Mouse (Mus musculus) hindbrain, postnatal 0 days (tissue): ENCODE results near the gene Timp4. TPM values are rescaled to one million over a fixed set of nuclear protein-coding genes. Genes with fewer than 3 reads are reported as not detected.

Source experiments
- ATAC-seq: fragments of 200-750 bp; cut with Nextera tagmentation; 2 replicates; pipeline ENCODE4 v1.8.0; 2017; ENCODE audit warnings: mild to moderate bottlenecking, moderate TSS enrichment, moderate library complexity
- DNase-seq: peaks from one replicate; pipeline ENCODE4 v3.0.0-alpha.2; 2015; ENCODE audit warnings: low spot score
- H3K27ac ChIP-seq: fragments of 300-500 bp; sonication (generic); 2 replicates; pipeline ENCODE4 v1.5.1; 2014; ENCODE audit warnings: mild to moderate bottlenecking
- H3K27me3 ChIP-seq: fragments of 300-500 bp; sonication (generic); 2 replicates; pipeline ENCODE4 v1.6.1; 2014; ENCODE audit warnings: low read length, mixed read lengths; ENCODE audit not compliant: insufficient read depth
- H3K36me3 ChIP-seq: fragments of 300-500 bp; sonication (generic); 2 replicates; pipeline ENCODE4 v1.6.1; 2014; ENCODE audit warnings: low read length, mixed read lengths; ENCODE audit not compliant: insufficient read depth
- H3K4me1 ChIP-seq: fragments of 300-500 bp; sonication (generic); 2 replicates; pipeline ENCODE4 v1.6.1; 2014; ENCODE audit warnings: antibody characterized with exemption, low read length, mixed read lengths; ENCODE audit not compliant: insufficient read depth
- H3K4me2 ChIP-seq: fragments of 300-500 bp; sonication (generic); 2 replicates; pipeline ENCODE4 v1.6.1; 2014; ENCODE audit warnings: low read depth, mild to moderate bottlenecking, low read length, moderate library complexity, mixed read lengths
- H3K4me3 ChIP-seq: fragments of 300-500 bp; sonication (generic); 2 replicates; pipeline ENCODE4 v1.5.1; 2014; ENCODE audit warnings: low read length
- H3K9ac ChIP-seq: fragments of 300-500 bp; sonication (generic); replicated peaks from 2 replicates; pipeline ENCODE4 v1.6.1; 2014; ENCODE audit warnings: mild to moderate bottlenecking, low read length, moderate library complexity, mixed read lengths
- H3K9me3 ChIP-seq: fragments of 300-500 bp; sonication (generic); 2 replicates; pipeline ENCODE4 v1.6.1; 2016; ENCODE audit warnings: low read length, mixed read lengths
- CTCF ChIP-seq: IDR thresholded peaks from 2 replicates; pipeline ENCODE4 v1.5.1; 2016; ENCODE audit warnings: antibody characterized with exemption, control low read depth, low read depth
- WGBS: fragments of 180-500 bp; shearing (Covaris S2); extraction: QIAGEN DNeasy Blood & Tissue Kit; methylation state at CpG from one replicate; pipeline ENCODE4 v1.1.7; 2014; 5-methylcytosine and 5-hydroxymethylcytosine counted together
- polyA plus RNA-seq: library from polyadenylated mRNA; unstranded; fragments of >200 nt; fragmentation: Nextera tagmentation; extraction: Ambion mirVana; gene quantifications from 2 replicates; pipeline ENCODE4 v1.2.1, GENCODE M21; 2015
- total RNA-seq: library from RNA; depleted of rRNA; stranded (reverse); fragments of >200 nt; gene quantifications from 2 replicates; pipeline ENCODE4 v1.2.3, GENCODE M21; 2014; rRNA removed

Timp4 gene
- total RNA-seq, result 30.4 and 36.0 TPM in 2 replicates
- polyA plus RNA-seq, result 48.4 and 53.5 TPM in 2 replicates

DNA sequence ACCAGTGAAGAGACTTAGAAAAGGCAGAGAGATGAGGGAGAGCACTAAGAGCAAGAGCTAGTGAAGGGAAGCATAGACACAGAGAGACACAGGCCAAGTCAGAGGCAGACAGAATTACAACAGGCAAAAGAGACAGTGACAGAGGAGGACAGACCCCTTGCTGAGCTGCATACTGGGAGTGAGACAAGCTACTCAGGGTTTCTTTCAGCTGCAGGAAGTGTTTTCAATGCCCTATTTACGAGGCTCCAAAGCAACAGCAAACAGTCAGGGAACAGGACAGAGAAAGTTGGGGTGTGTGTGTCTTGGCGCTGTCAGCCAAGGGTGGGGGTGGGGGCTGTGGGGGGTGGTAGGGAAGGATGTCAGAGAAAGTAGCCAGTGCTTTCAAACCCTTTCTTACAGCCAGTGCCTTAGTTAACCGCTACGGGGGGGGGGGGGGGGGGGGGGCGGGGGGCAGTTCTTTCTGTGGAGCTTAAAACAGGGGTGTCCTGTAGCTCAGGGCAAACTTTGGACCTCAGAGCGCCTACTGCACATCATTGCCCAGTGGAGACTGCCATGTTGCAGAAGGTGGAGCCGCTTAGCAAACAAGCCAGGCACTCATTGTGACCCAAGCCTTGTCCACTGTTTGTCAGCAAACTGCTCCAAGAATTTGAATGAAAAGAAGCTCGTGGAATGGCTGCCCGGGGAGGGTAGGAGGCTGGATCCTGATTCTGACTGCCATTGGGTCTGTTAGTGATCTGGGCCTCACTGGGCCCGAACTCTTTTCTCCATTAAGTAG, at the start of gene Timp4:
TSS of gene Timp4 (minus strand) at position 107 of the 775 bp plus-strand sequence.
- Histone ChIP-seq H3K4me2 (peak within 1 kb of the TSS; percentile 43), H3K36me3 (peaks cover 12% of the 10 kb centered on the region), H3K27me3 (no peaks in the 10 kb centered on the region), H3K4me1 (no peaks in the 10 kb centered on the region), H3K9me3 (no peaks in the 10 kb centered on the region), H3K4me3 (peak within 1 kb of the TSS; percentile 16), H3K9ac (peak within 1 kb of the TSS; percentile 33; the same call in 1 of the 2 replicates), H3K27ac (peak within 1 kb of the TSS; percentile 67)
- WGBS, result 22% methylated on average over 7 of the region's 10 CpGs
- TF ChIP-seq CTCF, result no peak
- ATAC-seq (peak; percentile 94), DNase-seq (peak; percentile 75)

GRCm38 (mm10) chr6:115293877-115294276, 41.9 kb upstream of the Timp4 start:
- no peak for ATAC-seq
- H3K36me3 ChIP-seq, result no peaks in the 10 kb centered on the region
- H3K4me3 ChIP-seq, result no peak overlapping the region
- no peak overlapping the region for H3K4me2 ChIP-seq
- no peaks in the 10 kb centered on the region for H3K4me1 ChIP-seq
- no peaks in the 10 kb centered on the region for H3K9me3 ChIP-seq
- no peak for DNase-seq
- no peak overlapping the region for H3K27ac ChIP-seq
- WGBS, result 71% methylated on average over 2 of the region's 2 CpGs
- H3K27me3 ChIP-seq, result no peaks in the 10 kb centered on the region
- no peak overlapping the region for H3K9ac ChIP-seq
- no peak for TF ChIP-seq CTCF

DNA sequence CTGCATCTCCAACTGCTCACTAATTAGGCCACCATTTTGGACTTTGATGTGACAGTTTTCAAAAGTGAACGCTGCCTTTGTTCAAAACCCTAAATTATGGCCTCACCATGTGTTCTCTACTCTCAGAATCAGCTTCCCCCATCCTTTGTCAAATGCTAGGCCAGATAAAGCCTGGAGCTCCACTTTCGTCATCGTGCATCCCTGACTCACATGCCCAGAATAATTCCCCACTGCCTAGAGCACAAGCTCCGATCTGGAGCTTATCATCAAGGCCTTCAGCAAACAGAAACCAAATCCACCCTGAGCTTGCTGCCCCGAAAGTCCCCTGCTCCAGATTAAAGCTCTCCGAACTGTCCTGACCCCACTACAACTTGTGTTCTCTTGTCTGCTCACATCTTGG, 40.6 kb upstream of the Timp4 start:
- Histone ChIP-seq H3K27ac (no peak overlapping the region), H3K36me3 (no peaks in the 10 kb centered on the region), H3K9ac (no peak overlapping the region), H3K4me3 (no peak overlapping the region), H3K4me2 (no peak overlapping the region), H3K9me3 (no peaks in the 10 kb centered on the region), H3K4me1 (no peaks in the 10 kb centered on the region), H3K27me3 (no peaks in the 10 kb centered on the region)
- ATAC-seq (no peak), DNase-seq (no peak)
- no peak for TF ChIP-seq CTCF
- WGBS, result 81% methylated on average over 6 of the region's 6 CpGs

- Histone ChIP-seq H3K27ac (no peak overlapping the region), H3K4me1 (no peaks in the 10 kb centered on the region), H3K9ac (no peak overlapping the region), H3K4me2 (no peak overlapping the region), H3K9me3 (no peaks in the 10 kb centered on the region), H3K27me3 (no peaks in the 10 kb centered on the region), H3K4me3 (no peak overlapping the region), H3K36me3 (no peaks in the 10 kb centered on the region)
- ATAC-seq (no peak), DNase-seq (no peak)
- 89% methylated on average over 6 of the region's 6 CpGs for WGBS
- no peak for TF ChIP-seq CTCF
Observed at GRCm38 (mm10) chr6:115291823-115292222, 39.8 kb upstream of the Timp4 start.

- Histone ChIP-seq H3K4me1 (no peaks in the 10 kb centered on the region), H3K36me3 (no peaks in the 10 kb centered on the region), H3K4me2 (no peak overlapping the region), H3K9me3 (no peaks in the 10 kb centered on the region), H3K27me3 (no peaks in the 10 kb centered on the region), H3K27ac (no peak overlapping the region), H3K4me3 (no peak overlapping the region), H3K9ac (no peak overlapping the region)
- no peak for TF ChIP-seq CTCF
- ATAC-seq (no peak), DNase-seq (no peak)
- 85% methylated on average over 2 of the region's 2 CpGs for WGBS
Observed at GRCm38 (mm10) chr6:115291068-115291467, 39.1 kb upstream of the Timp4 start.

DNA sequence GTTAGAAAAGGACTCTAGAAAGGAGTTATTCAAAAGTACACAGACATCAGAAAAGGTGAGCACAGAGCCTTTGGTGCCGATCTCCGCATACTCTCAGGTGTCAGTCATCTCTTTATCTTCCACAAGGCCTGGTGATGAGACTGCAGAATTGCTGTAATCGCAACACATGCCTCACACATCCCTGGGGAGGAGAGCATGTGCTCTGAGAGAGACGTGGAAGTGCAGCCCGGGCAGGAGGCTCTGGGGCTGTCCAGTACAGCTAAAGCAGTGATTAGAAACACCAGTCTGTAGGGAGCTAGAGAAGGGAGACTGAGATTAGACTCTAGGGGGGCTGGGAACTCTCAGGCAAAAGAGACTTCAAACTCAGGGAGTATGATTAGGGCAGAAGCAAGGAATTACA, 38.6 kb upstream of the Timp4 start:
- H3K4me3 ChIP-seq, result no peak overlapping the region
- H3K9me3 ChIP-seq, result no peaks in the 10 kb centered on the region
- no peak for ATAC-seq
- no peak overlapping the region for H3K4me2 ChIP-seq
- no peaks in the 10 kb centered on the region for H3K4me1 ChIP-seq
- no peak overlapping the region for H3K9ac ChIP-seq
- H3K27me3 ChIP-seq, result no peaks in the 10 kb centered on the region
- 60% methylated on average over 5 of the region's 5 CpGs for WGBS
- TF ChIP-seq CTCF, result no peak
- H3K27ac ChIP-seq, result no peak overlapping the region
- H3K36me3 ChIP-seq, result no peaks in the 10 kb centered on the region
- no peak for DNase-seq

- no peak for ATAC-seq
- 94% methylated on average over 3 of the region's 3 CpGs for WGBS
- no peaks in the 10 kb centered on the region for H3K36me3 ChIP-seq
Observed at GRCm38 (mm10) chr6:115288223-115288622, 36.2 kb upstream of the Timp4 start.

More at GRCm38 (mm10) chr6:115288223-115288622, 36.2 kb upstream of the Timp4 start:
- H3K4me1 ChIP-seq, result no peaks in the 10 kb centered on the region
- no peaks in the 10 kb centered on the region for H3K9me3 ChIP-seq
- H3K27me3 ChIP-seq, result no peaks in the 10 kb centered on the region
- H3K4me2 ChIP-seq, result no peak overlapping the region
- no peak for DNase-seq
- TF ChIP-seq CTCF, result no peak
- no peak overlapping the region for H3K4me3 ChIP-seq
- H3K27ac ChIP-seq, result no peak overlapping the region
- no peak overlapping the region for H3K9ac ChIP-seq
